28 mouse cellular contexts compared by ENCODE assay signal in genomic region chr14:79216366-79216765, GRCm38 (mm10). TPM values are rescaled to one million over a fixed set of nuclear protein-coding genes. Genes with fewer than 3 reads are reported as not detected.
"Had no signal": no experiment of that assay in that cellular context is flagged by ENCODE, and none has a peak within 500 bp of the region (broad histone marks: within the 10 kb centered on the region; RNA-seq: fewer than 3 reads in every experiment).

No protein-coding gene starts in this region.

- H3K9me3 ChIP-seq: liver, embryonic 15.5 days; midbrain, embryonic 10.5 days; midbrain, embryonic 12.5 days; neural tube, embryonic 13.5 days; neural tube, embryonic 15.5 days had no signal

- H3K36me3 ChIP-seq: liver, embryonic 15.5 days; midbrain, embryonic 10.5 days; midbrain, embryonic 12.5 days; neural tube, embryonic 13.5 days; neural tube, embryonic 15.5 days had no signal

- H3K9ac ChIP-seq: liver, embryonic 15.5 days; liver, postnatal 0 days; midbrain, embryonic 12.5 days; neural tube, embryonic 13.5 days; neural tube, embryonic 15.5 days had no signal

- H3K4me1 ChIP-seq: liver, embryonic 15.5 days; midbrain, embryonic 12.5 days; neural tube, embryonic 13.5 days had no signal

- DNase-seq: liver, postnatal 0 days; lung, adult 2 months; lung, postnatal 10 days; lung, postnatal 36 days; midbrain, embryonic 14.5 days; retina, postnatal 1 day; right cerebral cortex, adult 18-20 months; right cerebral cortex, postnatal 25 days; right cerebral cortex, postnatal 4 days; spleen, adult 18-20 months; thymus, postnatal 14 days; thymus, postnatal 36 days had no signal

- H3K27me3 ChIP-seq: liver, embryonic 15.5 days; midbrain, embryonic 12.5 days; neural tube, embryonic 13.5 days; neural tube, embryonic 15.5 days had no signal

- ATAC-seq: liver, postnatal 0 days; midbrain, embryonic 16.5 days had no signal

- H3K4me2 ChIP-seq: liver, embryonic 15.5 days; midbrain, embryonic 12.5 days; neural tube, embryonic 13.5 days; neural tube, embryonic 15.5 days had no signal

- H3K4me3 ChIP-seq: liver, embryonic 15.5 days; midbrain, embryonic 10.5 days; midbrain, embryonic 12.5 days; myocyte; neural tube, embryonic 13.5 days; neural tube, embryonic 15.5 days had no signal

- H3K27ac ChIP-seq: liver, embryonic 15.5 days; macrophage; midbrain, embryonic 10.5 days; midbrain, embryonic 12.5 days; neural tube, embryonic 13.5 days; neural tube, embryonic 15.5 days had no signal

RNA-seq across cellular contexts. Expression of gene Zfp957, which starts 30.8 kb away (rescaled TPM):
- total RNA-seq: megakaryocyte progenitor cell, adult 5-6 weeks; megakaryocyte-erythroid progenitor cell, adult 5-6 weeks had no signal
- polyA plus RNA-seq: liver, embryonic 15.5 days; liver, postnatal 0 days; lung, adult 2 months; lung, embryonic 16.5 days; macrophage; midbrain, embryonic 10.5 days; midbrain, embryonic 12.5 days; midbrain, embryonic 14.5 days; midbrain, embryonic 16.5 days; myocyte; neural tube, embryonic 11.5 days; neural tube, embryonic 13.5 days; neural tube, embryonic 15.5 days; small intestine, adult 2 months; stomach, embryonic 14.5 days; stomach, embryonic 16.5 days; thymus, postnatal 0 days had no signal
